Mouse (Mus musculus) kidney, adult 2 months (tissue): ENCODE measurements around the gene Gm32687. TPM values are rescaled to one million over a fixed set of nuclear protein-coding genes. Genes with fewer than 3 reads are reported as not detected.
"Not testable (repeated sequence)": the region's sequence is repeated elsewhere in the genome, so short reads cannot be mapped to it uniquely, and the experiment has no call there.

Source experiments
- DNase-seq: peaks from one replicate; pipeline ENCODE4 v3.0.0; 2021
- H3K27ac ChIP-seq: fragments of 200-500 bp; 2 replicates; pipeline ENCODE4 v1.5.1; 2012; ENCODE audit warnings: low read depth, low read length, control low read depth, inconsistent platforms; ENCODE audit not compliant: insufficient read depth
- H3K27me3 ChIP-seq: fragments of 200-500 bp; replicated peaks from 2 replicates; pipeline ENCODE4 v1.6.1; 2012; ENCODE audit warnings: mild to moderate bottlenecking, moderate library complexity, low read length, inconsistent platforms; ENCODE audit not compliant: control insufficient read depth, insufficient read depth
- H3K36me3 ChIP-seq: fragments of 200-500 bp; 2 replicates; pipeline ENCODE4 v1.6.1; 2012; ENCODE audit warnings: mild to moderate bottlenecking, moderate library complexity, low read length, inconsistent platforms; ENCODE audit not compliant: control insufficient read depth, insufficient read depth
- H3K4me1 ChIP-seq: fragments of 200-500 bp; 2 replicates; pipeline ENCODE4 v1.6.1; 2011; ENCODE audit warnings: low read length; ENCODE audit not compliant: control insufficient read depth, insufficient read depth
- H3K4me3 ChIP-seq: fragments of 200-500 bp; 2 replicates; pipeline ENCODE4 v1.5.1; 2011; ENCODE audit warnings: mild to moderate bottlenecking, low read depth, low read length, control low read depth; ENCODE audit not compliant: insufficient read depth
- WGBS: fragments of 180-500 bp; shearing (Covaris S2); methylation state at CpG from one replicate; pipeline ENCODE4 v1.1.7; 2018; 5-methylcytosine and 5-hydroxymethylcytosine counted together
- polyA plus RNA-seq: library from polyadenylated mRNA; depleted of rRNA; stranded (reverse); fragments of >200 nt; gene quantifications from 2 replicates; pipeline ENCODE4 v1.2.3, GENCODE M21; 2012; rRNA removed

Gene Gm32687
- polyA plus RNA-seq, result 0.31 TPM in 1 of 2 replicates, not detected in the other

DNA sequence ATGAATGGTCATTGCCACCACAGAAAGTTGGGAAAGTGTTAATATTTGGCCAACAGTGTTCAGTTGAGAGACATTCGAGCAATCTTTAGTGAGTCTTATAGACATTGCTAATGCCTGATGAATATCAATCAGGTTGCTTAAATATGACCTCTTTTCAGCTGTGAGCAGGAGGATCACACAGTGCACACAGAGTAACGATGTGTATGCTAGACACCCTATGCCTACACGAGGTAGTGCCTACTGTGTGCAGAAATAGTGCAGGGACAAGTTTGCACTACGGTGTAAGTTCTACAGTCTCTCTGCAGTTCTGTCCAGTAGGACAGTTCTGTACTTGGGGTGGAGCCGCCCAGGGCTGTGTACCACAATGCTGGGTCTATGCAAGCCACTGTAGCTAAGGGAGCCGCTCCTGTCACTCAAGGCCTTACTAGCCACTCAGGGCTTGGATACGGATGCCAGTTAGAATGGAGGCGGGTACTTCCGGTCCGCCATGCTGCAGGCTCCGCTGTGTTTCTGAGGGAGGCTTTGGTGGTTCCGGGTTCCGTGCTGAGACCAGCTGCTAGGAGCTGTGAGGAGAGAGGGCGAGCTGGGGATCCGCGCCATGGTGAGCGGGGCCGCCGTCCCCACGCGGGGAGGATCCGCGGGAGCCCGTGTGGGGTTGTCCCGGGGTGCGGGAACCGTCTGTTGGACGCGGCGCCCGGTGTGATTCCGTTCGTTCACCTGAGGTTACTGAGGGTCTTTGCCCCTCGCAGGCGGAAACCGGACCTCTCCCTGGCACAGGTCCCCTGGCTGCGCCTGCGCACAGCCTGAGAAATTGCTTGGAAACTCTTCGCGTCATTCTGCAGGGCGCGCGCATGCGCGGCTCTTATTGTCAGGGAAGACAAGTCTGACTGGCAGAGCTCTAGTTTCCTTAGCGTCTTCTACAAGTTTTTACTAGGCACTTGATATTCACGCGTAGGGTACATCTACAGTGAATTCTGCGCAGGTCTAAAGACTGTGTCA, at the start of gene Gm32687:
Gene Gm32687 (plus strand): TSS at position 526 of the 999 bp plus-strand sequence.
- DNase-seq, result peak; percentile 7
- not testable (repeated sequence) for H3K27me3 ChIP-seq, H3K36me3 ChIP-seq, H3K4me1 ChIP-seq, H3K27ac ChIP-seq
- H3K4me3 ChIP-seq, result peak within 1 kb of the TSS; percentile 41; the same call in 1 of the 2 replicates
- 15% methylated on average over 5 of the region's 49 CpGs for WGBS

DNA sequence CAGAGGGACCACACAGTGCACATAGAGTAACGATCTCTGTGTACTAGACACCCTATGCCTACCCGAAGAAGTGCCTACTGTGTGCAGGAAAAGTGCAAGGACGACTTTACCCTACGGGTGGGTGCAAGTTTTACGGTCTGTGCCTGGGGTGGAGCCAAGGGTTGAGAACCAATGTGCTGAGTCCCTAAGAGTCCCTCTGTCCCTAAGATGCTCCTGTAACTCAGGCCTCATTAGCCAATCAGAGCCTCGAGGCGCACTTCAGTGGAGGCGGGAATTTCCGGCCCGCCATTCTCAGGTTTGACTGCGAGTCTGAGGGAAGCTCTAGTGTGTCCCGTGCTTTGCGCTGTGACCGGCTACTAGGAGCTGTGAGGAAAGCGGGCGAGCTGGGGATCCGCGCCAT, 17.5 kb upstream of the Gm32687 start:
- no CpG with 5 or more reads among the region's 18 CpGs for WGBS
- DNase-seq, H3K4me3 ChIP-seq, H3K4me1 ChIP-seq, H3K27ac ChIP-seq, H3K36me3 ChIP-seq, H3K27me3 ChIP-seq: not testable (repeated sequence)

DNA sequence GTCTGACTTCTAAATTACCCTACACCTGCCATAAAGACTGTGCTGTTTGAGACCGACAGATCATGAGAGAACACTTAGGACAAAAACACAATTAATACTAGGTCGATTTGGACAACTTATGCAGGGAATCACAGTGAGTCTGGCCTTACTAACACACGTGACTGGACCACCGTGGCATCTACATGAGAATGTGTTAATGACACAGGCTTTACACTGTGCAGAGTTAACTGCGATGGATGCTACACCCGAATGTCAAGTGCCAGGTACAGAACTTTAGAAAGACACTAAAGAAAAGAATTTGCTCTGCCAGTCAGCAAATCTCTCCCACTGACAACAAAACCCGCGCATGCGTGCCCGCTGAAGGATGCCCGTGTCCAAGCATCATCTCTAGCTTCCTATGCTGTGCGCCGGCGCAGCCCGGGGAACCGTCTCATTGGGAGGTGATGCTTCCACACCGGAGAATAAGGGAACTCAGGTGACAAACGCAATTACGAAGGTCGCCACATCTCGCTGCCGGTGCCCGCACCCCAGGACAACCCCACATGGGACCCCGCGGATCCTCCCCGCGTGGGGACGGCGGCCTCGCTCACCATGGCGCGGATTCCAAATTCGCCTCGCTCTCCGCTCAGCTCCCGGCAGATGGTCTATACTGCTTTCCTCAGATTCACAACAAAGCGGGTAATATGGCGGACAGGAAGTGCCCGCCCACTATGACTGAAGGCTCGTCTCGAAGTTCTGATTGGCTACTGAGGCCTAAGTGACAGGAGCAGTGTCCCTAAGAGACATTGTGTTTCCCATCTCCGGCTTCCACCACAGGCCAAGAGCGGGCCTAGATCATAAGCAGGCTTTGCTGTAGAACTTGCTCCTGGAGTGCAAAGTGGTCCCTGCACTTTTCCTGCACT, 66.4 kb downstream of the Gm32687 start, which contains the start of gene Zfp781:
Gene Zfp781 (minus strand): TSS at position 639 of the 902 bp plus-strand sequence.
- H3K27me3 ChIP-seq, result not testable (repeated sequence)

More for the DNA sequence above, 66.4 kb downstream of the Gm32687 start, which contains the start of gene Zfp781:
- H3K27ac ChIP-seq, H3K4me1 ChIP-seq, H3K4me3 ChIP-seq, H3K36me3 ChIP-seq, DNase-seq: not testable (repeated sequence)
- WGBS, result no CpG with 5 or more reads among the region's 43 CpGs

Other genes starting within 250 kb of the Gm32687 start
- gene Sirt6, start 236.1 kb upstream of the Gm32687 start, polyA plus RNA-seq, result 16.3 and 19.7 TPM in 2 replicates
- gene Ankrd24, start 235.4 kb upstream of the Gm32687 start, polyA plus RNA-seq, result 67.1 and 81.0 TPM in 2 replicates
- 0.45 and 0.56 TPM in 2 replicates for gene Gm10778, start 214.9 kb upstream of the Gm32687 start, polyA plus RNA-seq
- 0.67 and 0.80 TPM in 2 replicates for gene Zfp433, start 159.1 kb upstream of the Gm32687 start, polyA plus RNA-seq
- gene Gm3055, start 92.8 kb upstream of the Gm32687 start, polyA plus RNA-seq, result 0.58 and 0.97 TPM in 2 replicates
- not detected in 2 replicates for gene Gm4767, start 51.7 kb upstream of the Gm32687 start, polyA plus RNA-seq
- gene Zfp781, start 66.5 kb downstream of the Gm32687 start, polyA plus RNA-seq, result 0.03 and 0.27 TPM in 2 replicates
- 0.73 and 1.3 TPM in 2 replicates for gene Zfp873, start 184.2 kb downstream of the Gm32687 start, polyA plus RNA-seq
- 0.11 and 0.16 TPM in 2 replicates for gene BC024063, start 219.4 kb downstream of the Gm32687 start, polyA plus RNA-seq